Comparison of ENCODE assay signal across 11 mouse cellular contexts in the genomic region with DNA sequence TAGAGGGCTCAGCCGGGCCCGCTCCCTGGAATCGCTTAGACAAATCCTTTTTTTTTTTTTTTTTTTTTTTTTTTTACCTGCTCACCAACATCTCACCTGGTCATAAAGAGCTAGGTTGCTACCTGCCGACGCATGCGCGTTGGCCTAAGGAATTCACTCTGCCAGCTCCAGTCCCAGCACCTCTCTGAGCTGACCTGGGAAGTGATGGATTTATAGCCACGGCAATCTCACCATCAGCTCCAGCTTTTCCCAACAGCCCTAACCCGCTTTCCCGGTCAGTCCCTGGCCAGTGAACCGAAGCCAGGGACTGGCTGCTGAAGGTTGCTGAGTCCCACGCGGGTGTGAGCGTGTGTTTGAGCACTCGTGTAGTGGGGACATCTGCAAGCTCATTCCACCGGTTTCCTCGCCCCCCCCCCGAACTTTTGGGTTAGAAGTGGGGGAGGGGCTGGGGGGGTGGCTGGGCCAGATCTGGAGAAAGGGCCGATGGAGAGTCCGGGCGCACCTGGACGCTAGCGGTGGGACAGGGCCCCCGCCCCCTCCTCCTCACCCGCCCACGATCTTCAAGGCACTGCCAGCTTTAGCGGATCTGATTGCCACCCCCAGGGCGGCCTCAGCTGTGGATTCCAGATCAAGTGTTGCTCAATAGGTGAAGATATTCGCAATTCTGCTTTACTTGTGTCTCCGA. TPM values are rescaled to one million over a fixed set of nuclear protein-coding genes. Genes with fewer than 3 reads are reported as not detected.
DNase-seq lines count a peak whose midpoint lies in the region; ATAC-seq and TF ChIP-seq lines count a peak whose summit lies in the region.
"Had no signal": no experiment of that assay in that cellular context is flagged by ENCODE, and none has a peak within 500 bp of the region (broad histone marks: within the 10 kb centered on the region; RNA-seq: fewer than 3 reads in every experiment).

TSS of gene Tfap2a (minus strand) at position 181 of the 685 bp plus-strand sequence.

- 0 out of 2 replicates have a peak within 1 kb of the TSS, but pooled peaks have one; percentile 20 for H3K27ac ChIP-seq in embryonic facial prominence, embryonic 12.5 days
- peak within 1 kb of the TSS; percentile 74 for H3K27ac ChIP-seq in kidney, embryonic 14.5 days (ENCODE audit: low read depth, low read length)
- no peak within 1 kb of the TSS for H3K27ac ChIP-seq in midbrain, embryonic 16.5 days (ENCODE audit: low read length)
- H3K27ac ChIP-seq: left cerebral cortex, adult 2 months; macrophage had no signal

- POLR2A ChIA-PET in Patski (lab: Charles Lee), result interaction anchor here (0.6 to 0.7 kb wide), 3 partner anchors 476 to 1789 kb away, joined by 3 to 6 read pairs (median 3); no protein-coding TSS in a partner anchor

- ATAC-seq in Patski, result no peak
- no peak for ATAC-seq in embryonic facial prominence, embryonic 12.5 days (ENCODE audit: insufficient number of reproducible peaks, insufficient read depth, low FRiP score, low TSS enrichment)
- peak; percentile 65 for ATAC-seq in kidney, embryonic 14.5 days (ENCODE audit: low FRiP score, low TSS enrichment)
- ATAC-seq in midbrain, embryonic 16.5 days, result 0 out of 2 replicates have a peak, but pooled peaks have one; percentile 29

- no peaks in the 10 kb centered on the region for H3K36me3 ChIP-seq in embryonic facial prominence, embryonic 12.5 days
- H3K36me3 ChIP-seq in kidney, embryonic 14.5 days (ENCODE audit: control insufficient read depth, insufficient read depth, low read length), result no peaks in the 10 kb centered on the region
- no peaks in the 10 kb centered on the region for H3K36me3 ChIP-seq in midbrain, embryonic 16.5 days (ENCODE audit: control insufficient read depth, insufficient read depth, low read length)

- no peaks in the 10 kb centered on the region for H3K9me3 ChIP-seq in embryonic facial prominence, embryonic 12.5 days
- no peaks in the 10 kb centered on the region for H3K9me3 ChIP-seq in kidney, embryonic 14.5 days (ENCODE audit: control insufficient read depth, low read length)
- no peaks in the 10 kb centered on the region for H3K9me3 ChIP-seq in midbrain, embryonic 16.5 days (replicated peaks; ENCODE audit: control insufficient read depth, low read length, poor library complexity, severe bottlenecking)

- H3K27me3 ChIP-seq in Patski, result no peaks in the 10 kb centered on the region
- H3K27me3 ChIP-seq in embryonic facial prominence, embryonic 12.5 days, result peaks cover 92% of the 10 kb centered on the region
- peaks cover 99% of the 10 kb centered on the region for H3K27me3 ChIP-seq in kidney, embryonic 14.5 days (ENCODE audit: control insufficient read depth, insufficient read depth, low read length)
- peaks cover 78% of the 10 kb centered on the region for H3K27me3 ChIP-seq in midbrain, embryonic 16.5 days (ENCODE audit: control insufficient read depth, insufficient read depth, low read depth, low read length)

- WGBS in embryonic facial prominence, embryonic 12.5 days, result 2% methylated on average over 26 of the region's 30 CpGs
- WGBS in kidney, embryonic 14.5 days, result under 1% methylated on average over 30 of the region's 30 CpGs
- under 1% methylated on average over 29 of the region's 30 CpGs for WGBS in midbrain, embryonic 16.5 days

- peak within 1 kb of the TSS; percentile 39 for H3K4me2 ChIP-seq in embryonic facial prominence, embryonic 12.5 days (replicated peaks)
- peak within 1 kb of the TSS; percentile 38 for H3K4me2 ChIP-seq in kidney, embryonic 14.5 days (replicated peaks; ENCODE audit: low read depth, low read length)
- peak within 1 kb of the TSS; percentile 35; the same call in 1 of the 2 replicates for H3K4me2 ChIP-seq in midbrain, embryonic 16.5 days (ENCODE audit: low read length)

- DNase-seq in Patski (ENCODE audit: low read depth, low spot score), result no peak
- DNase-seq in gastrocnemius, postnatal 4 days (ENCODE audit: low spot score in 2 of 2), result no peak
- DNase-seq in testis, postnatal 10 days (ENCODE audit: low spot score), result no peak
- no peak for DNase-seq in adipocyte (ENCODE audit: low spot score)
- no peak for DNase-seq in testis, postnatal 14 days (ENCODE audit: low spot score)
- DNase-seq: spleen, adult 18-20 months had no signal

- no peak for TF ChIP-seq CTCF in Patski (IDR thresholded peaks at IDR 0.05)

- no peak within 1 kb of the TSS for H3K9ac ChIP-seq in embryonic facial prominence, embryonic 12.5 days
- peak within 1 kb of the TSS; percentile 57; the same call in 1 of the 2 replicates for H3K9ac ChIP-seq in kidney, embryonic 14.5 days (ENCODE audit: low read depth, low read length)
- no peak within 1 kb of the TSS for H3K9ac ChIP-seq in midbrain, embryonic 16.5 days (ENCODE audit: low read depth, low read length)

- peaks cover 9% of the 10 kb centered on the region; the same call in 1 of the 2 replicates for H3K4me1 ChIP-seq in embryonic facial prominence, embryonic 12.5 days
- no peaks in the 10 kb centered on the region for H3K4me1 ChIP-seq in kidney, embryonic 14.5 days (ENCODE audit: control insufficient read depth, insufficient read depth, low read length)
- H3K4me1 ChIP-seq in midbrain, embryonic 16.5 days (ENCODE audit: control insufficient read depth, insufficient read depth, low read length), result peaks cover 17% of the 10 kb centered on the region

- CTCF ChIA-PET in Patski (lab: Charles Lee), result no interaction called here

- H3K4me3 ChIP-seq in embryonic facial prominence, embryonic 12.5 days, result peak within 1 kb of the TSS; percentile 14; the same call in 1 of the 2 replicates
- peak within 1 kb of the TSS; percentile 26 for H3K4me3 ChIP-seq in kidney, embryonic 14.5 days (ENCODE audit: low read length)
- peak within 1 kb of the TSS; percentile 16 for H3K4me3 ChIP-seq in midbrain, embryonic 16.5 days (ENCODE audit: low read depth, low read length)
- H3K4me3 ChIP-seq: left cerebral cortex, adult 2 months had no signal

- in situ Hi-C loops in Patski (cut with MboI; ENCODE audit: low pct_unique_long_range_greater_than_20kb), result no loop called here

RNA-seq across cellular contexts. Expression of gene Tfap2a, which starts in this region (rescaled TPM):
- 57.2 TPM for polyA plus RNA-seq in Patski (2021)
- 8.5 and 9.5 TPM in 2 replicates for polyA plus RNA-seq in embryonic facial prominence, embryonic 12.5 days (2016; fragmentation: Nextera tagmentation; extraction: Ambion mirVana)
- polyA plus RNA-seq in kidney, embryonic 14.5 days (2014; fragmentation: Nextera tagmentation; extraction: Ambion mirVana), result 3.6 and 4.8 TPM in 2 replicates
- polyA plus RNA-seq in midbrain, embryonic 16.5 days (2015; fragmentation: Nextera tagmentation; extraction: Ambion mirVana), result 2.3 and 2.8 TPM in 2 replicates
- under 1 TPM; 0.23 to 0.27 TPM for total RNA-seq in gastrocnemius, postnatal 4 days (2021)

Comparison
In these comparisons a context has a peak if more than half of its experiments do, and no peak if none do; other contexts are left out.
1. ATAC-seq: peak in kidney, embryonic 14.5 days (single experiment) and midbrain, embryonic 16.5 days (single experiment); none in Patski (single experiment) and embryonic facial prominence, embryonic 12.5 days (single experiment).
2. Peak in every context shown above with its lines, with median percentiles within 50 percentile points of each other: H3K4me2 ChIP-seq and H3K4me3 ChIP-seq.